Mouse (Mus musculus) liver, embryonic 18 days (tissue): ENCODE measurements around the gene Olfr830. TPM values are rescaled to one million over a fixed set of nuclear protein-coding genes. Genes with fewer than 3 reads are reported as not detected.

Experiments
- polyA plus RNA-seq: library from polyadenylated mRNA; depleted of rRNA; stranded (reverse); fragments of >200 nt; gene quantifications from 2 replicates; pipeline ENCODE4 v1.2.3, GENCODE M21; 2012; rRNA removed

Olfr830 gene
- not detected in 2 replicates for polyA plus RNA-seq

DNA sequence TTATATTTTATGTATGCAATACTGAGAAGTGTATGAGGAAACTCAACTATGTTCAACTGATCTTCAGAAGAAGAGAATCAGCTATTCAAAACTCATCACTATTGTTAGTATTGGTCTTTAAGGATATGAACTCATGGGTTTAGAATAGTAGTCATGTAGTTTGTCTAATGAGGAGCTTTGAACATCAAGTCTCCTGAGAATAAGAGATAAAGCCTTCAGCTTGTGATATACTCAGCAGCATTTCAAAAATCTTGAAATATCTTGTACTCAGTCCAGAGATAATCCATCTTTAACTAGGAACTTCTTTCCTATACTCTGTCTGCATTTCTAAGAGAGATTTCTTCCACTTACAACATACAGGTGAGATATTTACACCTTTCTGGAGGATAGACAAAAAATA lies at the start of gene Olfr830:
Gene Olfr830 (plus strand): TSS at position 301 of the 400 bp plus-strand sequence.

GRCm38 (mm10) chr9:18854633-18855032 lies 19.9 kb upstream of the Olfr830 start, which contains the start of gene Olfr829:
TSS of gene Olfr829 (plus strand) at chr9:18854933.

Other genes starting within 250 kb of the Olfr830 start
- gene Muc16, start 200.2 kb upstream of the Olfr830 start, polyA plus RNA-seq: 0.77 and 0.95 TPM in 2 replicates
- not detected in 2 replicates for gene Olfr24, start 110.7 kb upstream of the Olfr830 start, polyA plus RNA-seq
- not detected in 2 replicates for gene Olfr828, start 55.2 kb upstream of the Olfr830 start, polyA plus RNA-seq
- gene Olfr829, start 19.8 kb upstream of the Olfr830 start, polyA plus RNA-seq: 0.01 TPM in 1 of 2 replicates, not detected in the other
- not detected in 2 replicates for gene Olfr832, start 62.4 kb downstream of the Olfr830 start, polyA plus RNA-seq
- gene Olfr834, start 113.3 kb downstream of the Olfr830 start, polyA plus RNA-seq: not detected in 2 replicates
- gene Olfr835, start 158.0 kb downstream of the Olfr830 start, polyA plus RNA-seq: not detected in 2 replicates
- gene Olfr836, start 245.7 kb downstream of the Olfr830 start, polyA plus RNA-seq: not detected in 2 replicates